Mouse (Mus musculus) 3134 (cell line): Measurements from ENCODE around the gene Rabl3.

Experiments used
- DNase-seq: peaks from one replicate; pipeline ENCODE4 v3.0.0-alpha.2; 2011; ENCODE audit warnings: low spot score; ENCODE audit not compliant: insufficient read length; ENCODE audit errors: extremely low read depth

Gene Rabl3

GRCm38 (mm10) chr16:37546312-37546711 lies 6.6 kb downstream of the Rabl3 start:
- DNase-seq = no peak

- no peak for DNase-seq
Measured at GRCm38 (mm10) chr16:37550266-37550665, 10.6 kb downstream of the Rabl3 start.

- no peak for DNase-seq
Measured at GRCm38 (mm10) chr16:37550981-37551380, 11.3 kb downstream of the Rabl3 start.

GRCm38 (mm10) chr16:37552824-37553223 lies 13.1 kb downstream of the Rabl3 start:
- DNase-seq = no peak

GRCm38 (mm10) chr16:37562414-37562813 lies 22.7 kb downstream of the Rabl3 start:
- DNase-seq = no peak

- DNase-seq = no peak
Measured at GRCm38 (mm10) chr16:37562961-37563360, 23.3 kb downstream of the Rabl3 start.

- DNase-seq = no peak
Measured at GRCm38 (mm10) chr16:37565117-37565516, 25.4 kb downstream of the Rabl3 start.

- no peak for DNase-seq
Measured at GRCm38 (mm10) chr16:37566107-37566506, 26.4 kb downstream of the Rabl3 start.

- DNase-seq = no peak
Measured at GRCm38 (mm10) chr16:37567113-37568050, 27.7 kb downstream of the Rabl3 start.

GRCm38 (mm10) chr16:37571554-37571953 lies 31.9 kb downstream of the Rabl3 start:
- no peak for DNase-seq

- no peak for DNase-seq
Measured at GRCm38 (mm10) chr16:37572117-37572754, 32.6 kb downstream of the Rabl3 start.

GRCm38 (mm10) chr16:37573061-37573460 lies 33.4 kb downstream of the Rabl3 start:
- DNase-seq = no peak

- DNase-seq = no peak
Measured at GRCm38 (mm10) chr16:37575325-37575724, 35.6 kb downstream of the Rabl3 start.

GRCm38 (mm10) chr16:37579591-37579990 lies 39.9 kb downstream of the Rabl3 start:
- DNase-seq = no peak

- no peak for DNase-seq
Measured at GRCm38 (mm10) chr16:37579994-37580393, 40.3 kb downstream of the Rabl3 start, which contains the start of gene Hgd. Hgd (plus strand) TSS chr16:37580153.

GRCm38 (mm10) chr16:37580651-37581050 lies 41.0 kb downstream of the Rabl3 start:
- DNase-seq = no peak

- DNase-seq = no peak
Measured at GRCm38 (mm10) chr16:37581901-37582300, 42.2 kb downstream of the Rabl3 start.

GRCm38 (mm10) chr16:37583306-37583705 lies 43.6 kb downstream of the Rabl3 start:
- no peak for DNase-seq

GRCm38 (mm10) chr16:37583801-37584200 lies 44.1 kb downstream of the Rabl3 start:
- no peak for DNase-seq

GRCm38 (mm10) chr16:37584218-37585035 lies 44.7 kb downstream of the Rabl3 start:
- DNase-seq = no peak

GRCm38 (mm10) chr16:37585129-37585563 lies 45.5 kb downstream of the Rabl3 start:
- DNase-seq = no peak
